Mouse (Mus musculus) frontal cortex, postnatal 36 days (tissue): ENCODE data around the gene Lmbr1l.
A peak's percentile ranks its signal among the peaks of the same experiment; 100 is the strongest.

Experiments
- DNase-seq, 2 experiments: peaks; one replicate each; pipeline ENCODE4 v3.0.0; 2022; ENCODE audit warnings: low spot score in 2 of 2

Gene Lmbr1l

DNA sequence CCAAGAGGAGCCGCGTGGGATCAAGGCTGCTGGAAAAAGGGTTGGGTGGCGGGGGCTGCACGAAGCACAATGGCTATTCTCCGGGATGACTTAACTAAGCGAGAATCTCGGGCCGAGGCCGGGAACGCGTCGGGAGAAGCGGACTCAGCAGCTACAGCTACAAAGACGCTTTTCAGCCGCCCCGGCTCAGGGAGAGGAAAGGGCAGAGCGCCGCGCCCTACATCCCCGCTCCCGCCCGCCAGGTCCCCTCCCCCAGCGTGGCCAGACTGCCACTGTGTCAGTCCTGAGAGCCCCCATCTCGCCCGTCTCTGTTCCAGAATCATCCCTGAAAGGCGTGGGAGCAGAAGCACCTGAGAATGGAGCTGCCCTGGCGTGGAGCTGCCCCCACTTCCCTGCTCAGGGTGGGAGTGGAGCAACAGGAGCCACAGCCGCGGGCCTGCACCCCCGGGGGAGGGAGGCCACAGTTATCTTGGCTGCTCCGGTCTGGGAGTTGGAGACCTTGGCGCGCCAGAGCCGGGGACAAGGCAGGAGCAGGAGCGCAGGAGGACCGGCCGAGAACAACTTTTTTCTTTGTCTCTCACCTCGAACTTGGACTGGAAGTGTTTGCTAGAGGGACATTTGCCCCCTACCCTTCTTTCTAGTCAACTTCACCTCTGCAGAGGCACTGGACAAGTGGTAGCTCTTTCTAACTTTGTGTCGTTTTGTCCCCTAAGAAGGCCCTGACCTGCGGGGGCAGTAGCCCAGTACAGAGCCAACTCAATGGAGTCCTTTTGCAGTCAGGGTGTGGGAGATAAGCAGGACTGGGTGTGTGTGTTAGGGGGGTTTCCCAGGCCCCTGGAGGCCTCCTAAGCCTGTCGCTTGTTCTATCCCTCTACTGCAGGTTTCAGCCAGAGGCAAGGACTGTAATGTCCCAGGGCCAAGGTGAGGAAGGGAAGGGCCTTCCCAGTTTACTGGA, 22.1 kb downstream of the Lmbr1l start:
- DNase-seq, result no peak

DNA sequence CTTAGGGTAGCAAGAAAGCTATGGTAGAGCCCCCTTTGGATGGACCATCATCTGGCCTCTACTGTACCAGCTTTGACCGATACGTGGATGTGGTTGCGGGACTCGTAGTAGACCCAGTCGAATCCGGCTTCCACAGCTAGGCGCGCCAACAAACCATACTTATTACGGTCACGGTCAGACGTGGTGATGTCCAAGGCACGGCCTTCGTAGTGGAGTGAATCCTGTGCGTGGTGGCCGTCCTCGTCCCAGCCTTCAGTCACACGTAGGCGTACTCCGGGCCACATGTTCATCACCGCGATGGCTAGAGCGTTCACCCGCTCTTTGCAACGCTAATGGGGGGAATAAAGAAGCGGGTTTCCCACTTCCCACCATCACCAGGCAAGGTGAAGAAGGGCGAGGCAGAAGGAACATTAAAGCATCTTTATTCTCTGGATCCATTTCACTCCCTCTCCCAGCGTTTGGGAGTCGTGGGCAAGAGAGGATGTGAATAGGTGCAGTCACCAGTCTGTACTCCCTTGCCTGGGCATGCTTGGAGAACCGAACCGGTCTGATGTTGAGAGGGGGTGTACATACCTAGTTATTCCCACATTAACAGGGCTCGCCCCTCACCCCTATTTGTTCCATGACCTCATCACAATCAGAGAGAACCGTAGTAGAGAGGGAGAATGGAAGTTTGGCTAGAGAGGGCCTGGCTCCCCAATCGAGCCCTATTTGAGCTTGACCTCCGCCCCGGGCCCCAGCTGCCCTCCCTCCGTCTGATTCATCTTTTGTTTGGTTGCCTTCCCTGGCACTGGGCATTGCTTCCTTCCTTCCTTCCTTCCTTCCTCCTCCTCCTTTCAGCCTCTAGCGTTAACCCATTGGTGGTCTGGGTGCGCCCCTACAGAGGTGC, 23.0 kb downstream of the Lmbr1l start:
- DNase-seq, result no peak

DNA sequence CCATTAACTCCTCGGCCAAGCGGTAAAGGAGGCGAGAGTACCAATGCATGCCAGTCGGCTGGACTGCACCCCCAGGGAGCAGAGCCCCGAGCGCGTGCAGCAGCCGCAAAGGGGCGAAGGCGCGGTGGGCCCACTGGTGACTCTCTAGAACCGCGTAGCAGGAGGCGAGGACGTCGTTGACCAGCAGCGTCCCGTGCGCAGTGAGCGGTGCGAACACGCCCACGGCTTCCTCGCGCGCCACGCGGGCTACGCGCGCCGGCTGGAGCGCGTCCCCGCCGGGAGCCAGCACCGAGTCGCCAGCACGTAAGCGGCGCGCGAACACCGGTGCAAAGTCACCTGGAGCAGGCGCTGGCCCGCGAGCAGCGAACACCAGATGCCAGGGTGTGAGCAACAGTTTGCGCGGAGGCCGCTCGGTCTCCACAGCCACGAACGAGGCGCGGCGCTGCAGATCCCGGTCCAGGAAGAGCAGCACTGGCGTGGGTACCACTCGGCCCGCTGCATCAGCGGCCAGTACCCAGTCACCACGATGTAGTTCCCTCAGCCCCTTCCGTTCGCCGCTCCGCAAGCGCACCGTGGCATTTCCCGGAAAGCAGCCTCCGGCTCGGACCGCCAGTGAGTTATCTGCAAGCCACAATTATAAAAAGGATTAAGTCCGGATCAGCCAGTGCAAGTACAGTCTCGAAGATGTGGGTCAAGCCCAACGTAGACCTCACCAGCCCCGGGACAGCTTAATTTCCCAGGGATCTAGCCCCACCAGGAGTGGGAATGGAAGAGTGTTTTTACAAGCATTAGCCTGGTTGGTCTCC, 23.9 kb downstream of the Lmbr1l start, which contains the start of gene Rhebl1:
Rhebl1 (minus strand) TSS at position 601 of the 806 bp plus-strand sequence.
- no peak for DNase-seq

DNA sequence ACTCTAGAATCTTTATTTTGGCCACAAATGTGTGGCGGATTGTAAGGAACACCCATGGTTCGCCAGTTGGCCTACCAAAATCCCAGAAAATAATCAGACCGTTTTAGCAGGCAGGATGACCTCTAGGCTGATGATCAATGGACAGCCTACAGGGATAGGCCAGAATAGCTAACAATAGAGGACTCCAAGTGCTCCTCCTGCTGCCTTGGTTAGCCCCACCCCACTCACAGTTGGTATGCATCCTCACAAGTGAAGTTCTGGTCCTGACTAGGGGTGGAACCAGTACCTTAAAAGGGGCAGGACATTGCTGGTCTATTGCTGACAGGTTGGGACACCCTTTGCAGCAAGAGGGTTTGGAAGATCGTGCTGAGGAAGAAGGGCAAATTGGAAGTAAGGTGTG, 25.0 kb downstream of the Lmbr1l start:
- no peak for DNase-seq

DNA sequence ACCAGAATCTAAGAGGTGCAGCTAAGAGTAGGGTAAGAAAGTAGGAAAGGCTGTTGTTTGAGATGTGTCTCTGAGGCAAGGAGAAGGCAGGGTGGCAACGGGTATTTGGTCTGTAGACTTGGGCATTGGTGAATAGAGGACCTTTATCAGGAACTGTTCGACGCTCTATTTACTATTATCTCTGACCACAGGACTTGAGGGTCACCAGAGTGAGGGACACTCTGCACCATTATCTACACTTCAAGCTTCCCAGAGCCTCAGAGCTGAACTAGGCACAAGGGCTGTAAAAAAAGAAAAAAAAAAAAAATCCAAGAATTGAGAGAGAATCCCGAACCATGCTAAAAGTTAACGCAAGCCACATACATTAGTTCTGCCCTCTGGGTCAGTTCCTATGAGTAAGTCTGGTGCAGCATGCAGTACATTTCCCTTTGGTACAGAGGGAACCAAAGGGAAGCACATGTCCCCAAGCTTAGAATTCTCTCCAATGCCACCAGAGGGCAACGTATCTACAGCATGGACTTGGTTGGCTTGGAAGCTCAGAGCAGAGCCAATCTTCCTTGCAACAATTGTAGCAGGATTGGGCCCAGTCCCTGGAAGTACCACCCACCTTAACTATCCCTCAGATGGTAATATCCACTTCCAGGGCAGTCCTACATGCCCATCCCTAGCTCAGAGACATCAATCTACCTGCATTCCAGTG, 26.0 kb downstream of the Lmbr1l start:
- peak in 1 of 2 experiments; percentile 75 for DNase-seq

DNA sequence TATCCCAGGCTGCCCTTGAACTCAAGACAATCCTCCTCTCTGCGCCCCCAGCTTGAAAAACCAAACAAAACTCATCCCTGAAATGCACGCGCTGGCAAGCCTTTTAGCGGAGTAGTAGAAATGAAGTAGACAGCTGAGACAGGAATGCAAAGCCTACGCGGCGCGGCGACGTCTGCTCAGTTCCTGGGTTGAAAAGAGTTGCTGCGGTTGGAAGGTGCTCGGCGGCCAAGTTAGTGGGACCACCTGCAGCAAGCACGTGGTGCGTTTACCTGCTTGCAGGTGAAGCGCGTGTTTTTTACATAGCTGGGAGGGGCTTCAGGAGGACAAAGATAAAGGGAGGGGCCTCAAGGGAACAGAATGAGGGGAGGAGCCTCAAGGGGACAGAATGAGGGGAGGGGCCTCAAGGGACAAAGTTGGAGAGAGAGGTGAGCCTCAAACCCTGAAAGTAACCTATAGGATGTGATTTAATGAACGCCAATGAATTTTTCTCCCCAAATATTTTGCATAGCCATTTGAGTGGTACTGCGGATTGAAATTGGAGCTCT, 26.8 kb downstream of the Lmbr1l start:
- DNase-seq, result no peak

DNA sequence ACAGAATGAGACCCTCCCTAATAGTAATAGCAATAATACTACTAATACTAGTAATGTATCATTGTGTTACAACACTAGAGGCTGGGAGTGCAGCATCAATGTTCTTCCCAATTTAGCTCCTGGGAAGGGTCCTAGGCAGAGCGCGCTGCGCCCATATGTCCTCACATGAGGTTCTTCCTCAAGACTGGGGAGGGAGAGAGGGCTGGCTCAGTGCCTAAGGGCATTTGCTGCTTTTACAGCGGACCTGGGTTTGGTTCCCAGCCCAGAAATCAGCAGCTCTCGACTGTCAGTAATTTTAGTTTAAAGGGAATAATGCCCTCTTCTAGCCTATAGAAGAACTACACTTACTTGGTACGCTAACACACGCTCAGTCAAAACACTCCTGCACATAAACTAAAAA, 30.5 kb downstream of the Lmbr1l start:
- no peak for DNase-seq

DNA sequence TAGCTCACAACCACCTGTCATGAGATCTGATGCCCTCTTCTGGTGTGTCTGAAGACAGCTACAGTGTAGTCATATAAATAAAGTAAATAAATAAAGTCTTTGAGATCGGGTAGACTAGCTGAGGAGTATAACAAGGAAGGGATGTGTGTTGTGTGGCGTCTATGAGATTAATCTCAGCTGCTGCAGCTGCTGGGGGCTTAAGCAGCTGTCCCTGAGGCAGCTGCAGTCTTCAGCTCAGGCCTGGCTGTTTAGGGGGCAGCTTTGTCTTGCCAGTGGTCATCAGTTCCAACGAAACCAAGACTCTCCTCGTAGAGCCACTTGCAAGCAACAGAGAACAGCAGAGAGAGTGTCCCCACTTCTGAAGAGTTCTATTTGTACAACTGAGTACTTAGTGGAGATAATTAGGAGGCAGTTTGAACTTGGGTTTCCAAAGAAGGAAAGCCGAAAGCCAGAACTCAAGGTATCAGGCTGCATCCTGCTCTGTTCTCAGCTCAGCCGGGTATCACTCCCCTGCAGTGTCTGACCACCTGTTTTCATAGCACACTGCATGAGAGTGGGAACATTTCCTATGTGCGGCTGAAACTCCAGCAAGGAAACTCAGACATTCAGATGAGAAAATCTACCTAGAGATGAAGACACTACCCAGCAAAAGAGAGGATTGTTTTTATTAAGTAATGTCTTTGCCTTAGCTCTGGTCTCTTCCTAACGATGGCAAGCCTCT, 31.2 kb downstream of the Lmbr1l start:
- DNase-seq, result no peak

DNA sequence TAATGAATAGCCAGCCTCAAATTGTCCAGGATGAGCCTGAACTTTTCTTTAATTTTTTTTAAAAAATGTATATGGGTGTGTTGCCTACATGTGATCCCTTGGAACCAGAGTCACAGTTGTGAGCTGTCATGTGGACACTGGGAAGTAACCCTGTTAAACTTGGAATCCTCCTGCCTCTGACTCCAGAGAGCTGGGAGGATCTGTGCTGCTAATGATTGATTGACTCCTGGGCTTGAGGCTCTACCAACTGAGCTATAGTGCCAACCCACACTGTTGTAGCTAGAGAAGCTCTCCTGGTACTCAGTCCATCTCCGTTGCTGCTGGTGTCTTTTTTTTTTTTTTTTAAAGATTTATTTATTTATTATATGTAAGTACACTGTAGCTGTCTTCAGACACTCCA, 33.9 kb downstream of the Lmbr1l start:
- DNase-seq, result no peak

DNA sequence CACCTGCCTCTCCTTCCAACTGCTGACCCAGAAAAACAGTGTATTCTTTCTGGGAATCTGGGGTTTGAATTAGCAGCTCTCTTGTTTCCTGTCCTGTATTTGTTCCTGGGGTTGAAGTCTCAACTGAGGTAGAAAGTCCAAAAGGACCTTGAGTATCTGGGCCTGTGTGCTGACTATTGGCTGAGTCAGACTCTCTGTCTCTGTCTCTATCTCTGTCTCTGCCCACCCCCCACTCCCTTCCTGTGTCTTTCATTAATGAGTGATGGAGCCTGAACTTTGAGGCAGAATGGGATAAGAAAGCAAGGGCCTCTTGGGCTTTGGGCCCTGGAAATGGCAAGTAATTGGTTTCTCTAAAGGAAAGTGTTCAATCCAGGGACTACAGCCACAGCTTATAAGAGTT, 34.4 kb downstream of the Lmbr1l start:
- no peak for DNase-seq

DNA sequence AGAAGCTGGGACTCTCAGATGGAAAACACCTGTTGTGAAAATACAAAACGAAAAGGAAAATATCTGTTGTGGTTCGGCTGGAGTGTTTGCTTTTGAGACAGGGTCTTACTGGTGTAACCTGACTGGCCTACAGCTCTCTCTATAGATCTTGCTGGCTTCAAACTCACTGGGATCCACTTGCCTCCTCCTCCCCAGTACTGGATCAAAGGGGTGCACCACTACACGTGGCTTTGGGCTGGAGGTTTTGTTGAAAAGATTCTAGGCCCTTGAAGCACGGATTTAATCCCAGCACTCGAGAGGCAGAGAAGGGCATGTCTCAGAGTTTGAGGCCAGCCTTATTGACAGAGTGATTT, 36.4 kb downstream of the Lmbr1l start:
- DNase-seq, result no peak

DNA sequence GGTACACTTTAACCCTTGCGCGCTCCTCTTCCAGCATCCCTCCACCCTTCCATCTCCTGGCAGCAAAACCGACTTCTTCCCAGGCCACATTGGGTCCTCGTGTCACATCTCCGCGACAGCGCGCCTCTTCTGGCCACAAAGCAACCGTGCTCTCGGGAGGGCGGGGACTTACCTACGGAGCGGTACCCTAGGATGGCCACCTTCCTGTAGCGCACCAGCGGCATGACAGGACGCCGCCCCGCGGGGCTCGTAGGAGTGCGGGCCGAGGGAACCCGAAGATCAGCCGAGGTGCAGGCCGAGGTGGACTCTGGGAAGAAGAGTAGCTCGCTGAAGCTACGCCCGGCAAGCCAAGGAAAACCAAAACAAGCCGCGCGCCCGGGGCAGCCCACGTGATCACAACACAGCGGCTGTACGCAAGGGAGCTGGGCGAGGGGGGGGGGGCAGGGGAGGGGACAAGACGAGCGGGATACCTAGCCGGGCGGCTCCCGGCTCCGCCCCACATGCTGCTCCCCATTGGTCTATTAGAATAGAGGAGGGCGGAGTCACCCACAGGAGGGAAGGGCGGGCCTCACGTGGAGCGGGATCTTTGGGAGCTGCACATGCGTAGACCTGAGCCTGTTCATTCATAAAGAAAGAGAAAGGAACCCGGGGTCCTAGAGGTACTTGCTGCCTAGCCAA, 36.9 kb downstream of the Lmbr1l start:
- peak; percentile 85 to 91 for DNase-seq

DNA sequence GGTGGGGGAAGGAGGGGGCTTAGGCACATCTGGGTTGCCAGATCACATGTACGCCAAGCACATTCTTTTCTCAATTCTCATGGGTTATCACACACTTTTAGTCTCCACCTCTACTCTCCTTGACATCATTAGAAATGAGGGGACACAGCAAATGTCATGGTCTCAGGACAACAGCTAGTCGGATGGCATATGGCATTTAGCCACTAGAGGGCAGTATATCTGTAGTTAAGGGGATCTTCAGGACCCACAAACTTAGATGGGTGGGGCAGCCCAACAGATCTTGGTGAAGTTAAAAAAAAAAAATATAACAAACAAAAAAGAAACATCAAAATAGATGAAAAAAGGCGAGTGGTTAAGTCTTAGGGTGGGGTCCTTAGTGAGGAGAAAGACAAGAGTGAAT, 40.7 kb downstream of the Lmbr1l start:
- DNase-seq, result peak in 1 of 2 experiments; percentile 69

DNA sequence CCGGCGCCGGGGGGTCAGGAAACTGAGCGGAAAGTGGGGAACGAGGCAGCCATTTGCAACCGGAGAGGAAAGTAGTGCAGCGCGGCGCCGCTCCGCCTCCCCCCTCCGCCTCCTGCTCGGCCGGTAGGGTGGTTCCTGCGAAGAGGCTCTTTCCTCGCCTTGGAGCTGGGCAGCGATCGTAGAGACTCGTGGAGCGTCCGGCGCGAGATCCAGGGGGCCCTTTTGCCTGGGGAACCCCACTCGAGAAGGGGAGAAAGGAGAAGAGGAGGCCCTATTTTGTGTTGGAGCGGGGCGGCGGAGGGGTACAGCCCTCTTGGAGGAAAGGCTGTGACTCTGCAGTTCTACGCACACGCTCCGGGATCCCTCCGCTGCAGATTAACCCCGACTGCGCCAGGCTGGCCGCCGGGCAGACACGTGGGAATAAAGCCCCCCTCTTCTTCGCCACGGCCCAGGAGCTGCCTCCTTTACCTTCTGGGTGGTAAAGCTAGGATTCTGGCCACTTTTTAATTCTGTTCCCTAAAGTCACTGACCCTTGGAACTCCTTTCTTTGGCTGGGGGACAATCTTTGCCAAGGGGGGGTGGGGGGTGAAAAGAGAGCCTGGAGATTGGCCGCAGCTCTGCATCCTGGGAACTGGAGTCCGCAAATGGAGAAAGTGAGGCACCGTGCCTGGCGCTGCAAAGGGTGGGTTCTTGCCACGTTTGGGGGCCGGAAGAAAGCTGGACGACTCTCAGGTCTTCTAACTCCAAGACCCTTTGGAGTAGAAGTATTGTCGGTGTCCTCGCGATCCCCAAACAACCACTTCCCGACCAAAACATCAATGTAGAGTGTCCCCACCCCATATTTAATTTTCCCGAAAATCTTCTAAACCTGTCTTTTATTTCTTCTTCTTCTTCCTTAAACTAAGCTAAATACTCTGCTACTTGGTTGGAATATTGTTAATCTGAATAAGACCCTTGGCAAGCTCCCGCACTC, 45.8 kb downstream of the Lmbr1l start:
- peak; percentile 93 to 94 for DNase-seq

DNA sequence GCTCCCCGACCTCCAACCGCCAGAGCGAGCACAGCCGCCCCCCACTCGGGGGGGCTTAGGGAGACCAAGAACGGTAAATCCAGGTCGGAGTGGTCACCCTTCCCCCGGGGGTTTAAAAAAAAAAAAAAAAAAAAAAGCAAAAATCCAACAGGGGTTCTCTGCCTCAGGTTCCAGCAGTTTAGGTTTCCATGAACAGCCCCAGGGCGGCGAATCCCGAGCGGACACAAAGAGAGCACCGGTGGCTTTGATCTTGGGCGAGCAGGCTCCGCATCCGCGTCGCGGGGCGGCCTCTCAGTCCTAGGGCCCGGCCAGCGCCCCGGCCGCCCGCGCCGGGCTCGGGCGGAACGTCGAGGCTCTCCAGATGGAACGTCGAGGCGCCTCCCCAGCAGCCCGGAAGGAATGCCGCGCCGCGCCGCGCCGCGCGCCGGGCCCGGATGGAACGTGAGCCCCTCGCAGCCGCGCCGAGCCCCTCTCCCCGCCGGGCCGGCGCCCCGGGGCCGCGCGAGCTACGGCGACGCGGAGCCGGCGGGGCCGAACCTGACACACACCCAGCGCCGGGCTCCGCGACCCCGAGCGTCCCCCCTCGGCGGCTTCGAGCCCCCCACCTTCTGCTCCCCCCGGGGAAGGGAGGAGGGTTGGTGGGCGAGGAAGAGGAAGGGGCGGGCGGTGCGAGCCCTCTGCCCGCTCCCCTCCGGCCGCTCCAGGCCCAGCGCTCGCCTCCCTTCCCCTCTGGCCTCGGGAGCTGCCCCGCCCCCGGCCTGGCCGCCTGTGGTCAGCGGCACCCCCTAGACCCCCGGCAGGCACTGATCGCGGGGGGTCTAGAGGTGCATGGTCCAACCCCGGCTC, 46.7 kb downstream of the Lmbr1l start, which contains the start of gene Kmt2d:
Kmt2d (minus strand) TSS at position 135 of the 846 bp plus-strand sequence.
- no peak for DNase-seq

DNA sequence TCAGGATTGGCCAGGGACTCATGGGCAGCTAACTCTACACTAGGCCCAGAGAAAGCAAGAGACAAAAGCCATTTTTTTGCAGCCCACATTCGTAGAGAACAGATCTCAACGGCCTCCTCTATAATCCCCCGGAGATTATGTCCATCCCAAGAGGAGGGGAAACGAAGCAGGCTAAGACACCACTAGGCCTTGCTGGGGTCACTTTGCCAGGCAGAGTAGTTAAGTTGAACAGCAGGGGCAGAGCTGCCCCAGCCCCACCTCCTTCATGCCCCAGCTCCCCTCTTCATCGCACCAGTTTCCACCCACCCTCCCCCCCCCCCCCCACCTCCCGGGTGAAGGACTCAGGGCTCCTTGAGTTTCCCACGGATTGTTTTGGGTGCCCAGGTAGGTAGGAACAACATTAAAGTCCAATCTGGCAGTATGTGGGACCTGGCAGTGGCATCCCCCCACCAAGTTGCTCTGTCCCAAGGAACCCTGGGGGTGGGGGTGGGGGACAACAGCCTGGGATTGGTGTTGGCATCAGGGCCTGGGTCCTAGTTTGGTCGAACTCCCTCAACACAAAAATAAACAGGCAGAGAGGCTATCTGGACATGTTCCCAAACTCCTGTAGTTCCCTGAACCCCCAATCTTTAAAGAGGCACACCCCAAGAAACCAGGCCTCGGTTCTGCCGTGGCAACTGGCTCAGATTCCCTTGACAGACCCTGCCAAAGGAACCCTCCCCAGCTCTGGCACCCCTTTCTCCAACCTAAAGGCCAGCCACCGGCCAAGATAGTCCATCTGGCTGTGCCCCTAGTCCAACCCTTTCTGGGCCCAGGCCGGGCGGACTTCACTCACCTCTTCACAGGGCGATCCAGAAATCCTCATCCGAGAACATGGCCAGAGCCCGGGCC, 47.6 kb downstream of the Lmbr1l start:
- no peak for DNase-seq
